Mouse (Mus musculus): Measurements from ENCODE around the gene Atrip.

Gene Atrip

DNA sequence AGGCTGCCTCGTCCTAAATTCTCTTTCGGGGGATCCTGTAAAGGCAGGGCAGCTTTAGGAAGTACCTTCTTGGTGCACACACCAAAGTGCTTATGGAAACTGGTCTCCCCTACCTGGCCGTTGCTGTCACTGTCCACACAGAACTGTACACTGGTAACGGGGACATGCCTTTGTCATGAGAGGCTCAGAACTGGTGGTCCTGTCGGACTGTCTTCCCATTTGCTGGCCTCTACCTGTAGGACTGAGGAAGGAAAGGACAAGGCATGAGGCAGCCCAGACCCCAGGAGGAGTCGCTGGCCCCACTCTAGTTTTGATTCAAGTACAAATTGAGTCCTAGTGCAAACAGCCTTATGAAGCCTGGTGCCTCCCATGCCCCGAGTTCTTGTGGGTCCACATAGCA lies 42.9 kb downstream of the Atrip start:
- DNase-seq: no peak

DNA sequence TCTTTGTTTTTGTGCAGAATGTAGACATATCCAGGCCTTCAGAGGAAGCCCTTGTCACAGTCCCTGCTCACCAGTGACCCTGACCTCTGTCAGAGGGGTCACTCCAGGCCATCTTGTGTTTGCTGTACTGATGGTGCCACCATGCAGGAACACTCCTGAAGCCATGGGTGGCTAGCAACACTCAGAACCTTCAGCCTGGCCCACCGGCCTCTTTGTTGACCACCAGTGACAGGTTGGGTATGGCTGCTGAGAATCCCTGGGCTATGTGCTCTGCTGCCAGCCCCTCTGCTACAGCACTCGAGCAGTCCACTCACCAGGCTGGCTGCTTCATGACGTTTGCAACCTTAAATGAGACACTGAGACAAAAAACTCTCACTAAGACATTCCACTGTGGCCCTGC lies 43.6 kb downstream of the Atrip start:
- DNase-seq: no peak

DNA sequence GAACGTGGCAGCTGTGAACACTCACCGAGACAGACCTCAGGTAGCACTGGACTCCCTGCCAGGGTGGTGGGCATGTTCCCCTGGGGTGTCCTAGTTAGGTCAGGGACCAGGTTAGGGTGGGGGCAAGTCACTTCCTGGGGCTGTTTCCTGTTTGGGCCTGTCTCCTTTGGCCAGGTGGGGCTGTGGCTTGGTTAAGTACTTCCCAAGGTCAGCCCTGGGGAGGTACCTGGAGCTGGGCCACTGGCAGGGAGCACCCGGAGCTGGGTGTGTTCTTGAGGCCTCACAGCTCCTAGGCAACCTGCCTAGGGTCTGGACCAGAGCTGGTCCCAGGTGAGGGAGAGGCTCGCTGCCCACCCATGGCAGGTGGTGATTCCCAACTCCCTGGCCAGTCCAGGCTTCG lies 45.0 kb downstream of the Atrip start:
- no peak for DNase-seq

DNA sequence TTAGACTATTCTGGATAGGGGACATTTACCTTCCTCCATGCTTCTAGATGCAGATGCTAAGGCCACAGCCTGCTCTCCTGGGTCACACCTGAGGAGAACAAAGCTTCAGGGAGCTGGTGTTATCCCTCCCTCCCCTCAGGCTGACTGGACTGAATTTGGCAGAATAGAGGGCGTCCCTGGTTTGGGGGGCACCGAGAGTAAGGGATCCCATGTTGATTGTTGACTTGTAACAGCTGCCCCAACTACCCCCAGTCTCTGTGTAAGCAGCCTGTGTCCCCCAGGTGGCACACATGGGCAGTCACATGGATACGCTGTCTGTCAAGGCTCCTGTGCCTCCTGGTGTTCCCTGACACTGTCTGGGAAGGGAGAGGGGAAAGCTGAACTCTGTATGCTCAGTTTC lies 45.5 kb downstream of the Atrip start:
- no peak for DNase-seq

DNA sequence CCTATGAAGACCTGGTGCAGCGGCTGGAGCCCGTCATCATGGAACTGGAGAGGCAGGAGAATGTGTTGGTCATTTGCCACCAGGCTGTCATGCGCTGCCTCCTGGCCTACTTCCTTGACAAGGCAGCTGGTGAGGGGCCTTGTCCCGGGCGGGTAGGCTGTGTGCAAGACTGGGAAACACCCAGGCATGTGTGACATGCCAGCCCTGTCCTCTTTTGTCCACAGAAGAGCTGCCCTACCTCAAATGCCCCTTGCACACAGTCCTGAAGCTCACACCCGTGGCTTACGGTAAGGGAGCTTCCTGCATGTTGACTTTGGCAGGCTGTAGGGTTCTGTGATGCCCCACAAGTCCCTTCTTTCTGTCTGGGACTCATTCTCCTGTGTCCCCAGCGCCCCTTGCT lies 46.4 kb downstream of the Atrip start:
- DNase-seq: no peak

DNA sequence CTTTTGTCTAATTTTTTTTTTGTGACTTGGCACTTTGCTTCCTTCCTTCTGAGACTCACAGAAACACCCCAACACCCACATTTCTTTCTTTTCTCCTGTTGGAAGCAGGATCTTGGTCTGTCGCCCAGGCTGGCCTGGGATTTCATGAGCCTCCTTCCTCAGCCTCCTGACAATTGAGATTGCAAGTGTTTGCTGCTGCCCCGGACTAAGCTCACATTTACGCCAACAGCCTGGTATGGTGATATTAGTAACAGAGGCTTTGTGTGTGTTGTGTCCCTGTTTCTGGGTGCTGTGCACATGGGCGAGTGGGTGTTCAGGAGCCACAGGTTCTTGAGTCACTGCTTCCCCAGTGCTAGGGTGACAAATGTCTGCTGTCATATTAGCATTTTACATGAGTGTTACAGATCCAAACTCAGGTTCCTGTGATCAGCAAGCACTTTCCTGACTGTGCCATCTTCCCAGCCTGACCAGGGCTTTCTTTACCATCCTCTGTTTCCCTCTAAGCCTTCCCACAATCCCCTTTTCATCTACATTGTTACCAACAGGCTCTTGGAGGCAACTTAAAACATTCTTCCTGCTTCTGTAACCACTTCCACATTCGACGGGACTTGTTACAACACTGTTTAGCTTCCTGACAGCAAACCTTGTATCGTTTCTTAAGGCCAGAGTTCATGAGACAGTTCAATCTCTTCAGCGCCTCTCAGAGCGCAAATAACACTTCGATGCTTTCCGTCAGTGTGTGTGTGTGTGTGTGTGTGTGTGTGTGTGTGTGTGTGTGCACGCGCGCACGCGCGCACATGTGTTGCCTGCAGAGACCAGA lies 50.8 kb downstream of the Atrip start:
- DNase-seq: no peak

DNA sequence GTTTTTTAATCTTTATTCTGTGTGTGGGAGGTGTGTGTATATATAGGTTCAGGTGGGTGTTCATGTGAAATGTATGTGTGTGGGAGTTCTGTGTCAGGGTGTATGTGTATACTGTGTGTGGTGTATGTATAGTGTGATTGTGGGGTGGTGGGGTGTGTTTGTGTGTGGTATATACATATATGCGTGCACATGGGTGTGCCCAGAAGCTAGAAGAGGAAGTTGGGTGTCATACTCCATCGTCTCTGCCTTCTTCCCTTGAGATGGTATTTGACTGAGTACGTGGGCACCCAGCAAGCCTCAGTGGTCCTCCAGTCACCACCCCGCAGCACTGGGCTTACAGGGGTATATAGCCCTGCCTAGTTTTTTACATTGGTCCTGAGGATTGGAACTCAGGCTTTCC lies 52.5 kb downstream of the Atrip start:
- no peak for DNase-seq

DNA sequence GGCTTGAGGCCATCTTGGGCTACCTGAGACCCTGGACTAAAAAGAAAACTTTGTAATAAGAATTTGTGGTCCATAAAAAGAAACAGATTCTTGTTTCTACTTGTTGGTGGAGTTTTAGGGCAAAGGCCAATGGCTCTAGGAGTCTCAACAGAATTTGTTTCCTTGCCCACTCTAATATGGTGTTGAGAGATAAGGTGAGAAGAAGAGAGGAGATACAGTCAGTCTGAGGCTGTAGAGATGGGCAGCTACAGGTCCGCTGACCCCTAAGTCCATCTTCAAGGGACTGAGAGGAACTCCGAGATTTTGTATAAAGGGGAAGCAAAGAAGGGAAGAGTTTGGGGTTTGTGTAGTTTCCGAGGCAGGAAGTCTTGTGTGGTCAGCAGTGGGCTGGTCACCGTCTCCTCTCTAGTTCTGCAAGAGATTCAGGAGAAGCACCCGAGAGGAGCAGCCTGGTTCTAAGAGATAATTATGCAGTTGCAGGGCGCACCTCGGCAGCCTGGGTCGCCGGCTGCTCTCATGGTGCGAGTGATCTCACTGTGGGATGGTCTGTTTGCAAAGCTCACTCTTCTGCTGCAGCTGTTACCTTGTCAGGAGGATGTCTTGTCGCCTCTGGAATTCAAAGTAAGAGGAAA lies 56.8 kb downstream of the Atrip start:
- no peak for DNase-seq

DNA sequence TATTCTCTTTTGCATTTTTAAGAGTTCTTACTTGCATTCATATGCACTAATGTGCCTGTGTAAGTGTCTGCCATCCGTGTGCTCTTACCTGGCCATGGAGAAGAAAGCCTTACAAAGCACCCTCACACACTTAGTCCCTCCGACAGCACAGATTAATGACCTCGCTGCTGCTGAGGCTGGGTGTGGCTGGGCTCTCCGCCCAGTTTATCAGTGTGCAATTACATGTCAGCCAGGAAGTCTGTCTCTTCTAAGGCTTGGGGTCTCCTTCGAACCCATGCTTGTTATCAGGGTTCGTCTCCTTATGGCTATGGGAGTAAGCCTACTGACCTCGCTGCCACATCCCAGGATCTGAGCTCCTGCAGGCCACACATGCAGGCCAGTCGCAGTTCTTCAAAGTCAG lies 58.5 kb downstream of the Atrip start:
- no peak for DNase-seq

DNA sequence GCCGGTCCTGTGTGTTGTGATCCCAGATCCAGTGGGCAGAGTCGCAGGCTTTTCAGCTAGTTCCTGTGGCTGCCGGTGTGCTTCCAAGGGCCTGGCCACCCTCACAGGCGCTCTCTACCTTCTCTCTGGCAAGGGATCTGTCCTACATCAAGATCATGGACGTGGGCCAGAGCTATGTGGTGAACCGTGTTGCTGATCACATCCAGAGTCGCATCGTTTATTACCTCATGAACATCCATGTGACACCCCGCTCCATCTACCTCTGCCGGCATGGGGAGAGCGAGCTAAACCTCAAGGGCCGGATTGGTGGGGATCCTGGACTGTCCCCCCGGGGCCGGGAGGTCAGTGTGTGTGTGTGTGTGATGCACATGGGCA lies 63.6 kb downstream of the Atrip start:
- no peak for DNase-seq

DNA sequence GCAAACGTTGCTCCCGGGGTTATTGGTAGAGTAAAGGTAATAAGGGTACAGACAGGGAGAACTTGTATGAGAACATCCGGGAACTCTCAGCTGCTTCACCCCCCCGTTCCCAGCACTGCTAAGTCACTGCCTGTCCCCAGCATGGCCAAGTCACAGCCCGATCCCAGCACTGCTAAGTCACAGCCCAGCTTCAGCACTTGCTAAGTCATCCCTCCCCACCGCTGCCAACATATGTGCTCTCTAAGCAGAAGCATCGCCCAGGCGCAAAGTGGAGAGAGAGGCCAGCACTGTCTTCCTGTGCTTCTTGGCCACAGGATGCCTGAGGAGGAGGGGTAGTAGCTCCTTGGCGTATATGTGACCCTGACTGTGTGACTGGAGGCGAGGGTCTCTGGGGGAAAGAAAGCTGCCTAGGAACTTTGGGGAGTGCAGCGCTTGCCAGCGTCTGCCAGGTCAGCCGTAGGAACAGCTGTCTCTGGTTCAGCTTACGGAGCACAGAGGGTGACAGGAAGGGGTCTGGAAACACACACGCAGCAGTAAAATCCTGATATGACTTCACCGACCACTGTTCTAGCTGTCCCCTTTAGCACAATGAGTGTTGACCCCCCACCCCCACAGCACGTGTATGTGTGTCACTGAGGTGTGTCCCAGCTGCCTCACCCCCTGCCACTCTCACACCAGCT lies 64.1 kb downstream of the Atrip start:
- peak; percentile 32 for DNase-seq

DNA sequence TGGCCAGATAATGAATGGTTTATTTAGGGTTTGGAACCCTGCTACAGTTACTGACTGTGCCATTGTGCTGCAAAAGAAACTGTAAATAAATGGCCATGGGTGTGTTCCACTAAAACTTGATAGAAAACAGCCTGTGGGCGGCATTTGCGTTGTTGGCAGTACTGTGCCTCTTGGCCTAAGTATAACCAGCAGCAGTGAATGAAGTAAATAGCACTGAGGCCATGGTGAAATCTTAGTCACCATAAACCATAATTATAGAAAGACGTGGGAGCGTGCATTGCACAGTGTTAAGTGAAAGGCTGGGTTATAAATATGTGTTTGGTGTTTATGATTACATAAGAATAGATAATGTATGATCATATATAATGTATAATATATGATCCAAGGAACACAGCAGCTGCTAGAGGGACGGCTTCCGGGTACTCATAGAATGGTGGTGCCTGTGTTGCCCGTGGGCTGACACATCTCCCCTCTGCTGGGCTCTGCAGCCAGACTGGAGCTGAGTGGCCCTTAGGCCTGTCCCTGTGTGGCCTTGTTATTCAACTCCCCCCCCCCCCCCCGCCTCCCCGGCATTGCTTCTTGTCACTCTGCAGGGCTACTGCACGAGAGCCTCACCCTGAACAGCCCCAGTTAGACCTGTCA lies 64.8 kb downstream of the Atrip start:
- DNase-seq: no peak

DNA sequence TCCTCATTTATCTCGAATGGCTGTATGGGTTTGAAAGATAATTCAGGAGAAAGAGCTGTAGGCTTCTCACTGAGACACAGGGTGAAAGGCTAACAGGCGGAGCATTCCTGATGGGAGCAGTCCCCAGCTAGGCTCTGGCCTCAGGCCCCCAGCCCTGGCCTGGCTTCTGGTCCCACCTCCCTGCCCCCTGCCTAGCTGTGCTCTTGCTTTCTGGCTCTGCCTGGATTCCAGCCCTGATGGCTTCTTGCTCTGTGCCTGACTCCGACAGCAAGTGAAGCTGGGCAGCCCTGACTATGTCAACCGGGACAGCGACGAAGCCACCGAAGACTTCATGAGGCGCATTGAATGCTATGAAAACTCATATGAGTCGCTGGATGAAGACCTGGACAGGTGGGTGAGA lies 65.8 kb downstream of the Atrip start:
- no peak for DNase-seq

All from embryo, embryonic 11 days (tissue).